ENCODE assay signal across 8 mouse cellular contexts in the genomic region with DNA sequence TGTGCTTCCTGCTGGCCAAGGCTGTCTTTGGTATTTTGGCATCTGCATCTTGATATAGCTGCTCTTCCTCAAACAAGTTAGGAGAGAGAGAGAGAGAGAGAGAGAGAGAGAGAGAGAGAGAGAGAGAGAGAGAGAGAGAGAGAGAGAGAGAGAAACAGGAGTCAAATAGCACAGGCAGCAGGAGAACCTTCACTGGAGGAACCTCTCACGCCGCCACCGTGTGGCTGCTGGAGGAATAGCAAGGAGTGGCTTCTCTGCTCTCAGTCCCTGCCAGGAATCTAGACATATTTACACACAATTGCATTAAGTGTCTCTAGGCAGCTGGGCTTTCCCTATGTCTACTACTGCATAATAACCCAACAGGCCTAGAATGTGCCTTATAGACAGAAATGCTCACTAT. TPM values are rescaled to one million over a fixed set of nuclear protein-coding genes. Genes with fewer than 3 reads are reported as not detected.
DNase-seq lines count a peak whose midpoint lies in the region; ATAC-seq lines count a peak whose summit lies in the region.
"Not testable (repeated sequence)": the region's sequence is repeated elsewhere in the genome, so short reads cannot be mapped to it uniquely, and the experiment has no call there.
"Had no signal": no experiment of that assay in that cellular context is flagged by ENCODE, and none has a peak within 500 bp of the region (broad histone marks: within the 10 kb centered on the region; RNA-seq: fewer than 3 reads in every experiment).

No protein-coding gene starts in this region.

- intact Hi-C loops in left cerebral cortex, postnatal 36 days (cut with DNase I), result not testable (repeated sequence)

- H3K9ac ChIP-seq in intestine, embryonic 16.5 days (ENCODE audit: low read depth, low read length); midbrain, embryonic 13.5 days (replicated peaks): not testable (repeated sequence)

- not testable (repeated sequence) for H3K9me3 ChIP-seq in intestine, embryonic 16.5 days (ENCODE audit: control insufficient read depth, low read length); midbrain, embryonic 13.5 days

- DNase-seq in ZHBTc4 (ENCODE audit: low read depth, low spot score), result peak; percentile 62
- DNase-seq in cerebellum, postnatal 14 days, result peak; percentile 83 to 87
- DNase-seq in frontal cortex, postnatal 36 days (ENCODE audit: low spot score in 2 of 2), result peak; percentile 49 to 63
- DNase-seq in left cerebral cortex, postnatal 36 days (ENCODE audit: low spot score in 2 of 2), result peak; percentile 40 to 45
- DNase-seq in skeletal muscle tissue, adult 2 months (ENCODE audit: low read depth, low spot score), result peak; percentile 17

- H3K36me3 ChIP-seq in intestine, embryonic 16.5 days (ENCODE audit: control insufficient read depth, insufficient read depth, low read length); midbrain, embryonic 13.5 days: not testable (repeated sequence)

- not testable (repeated sequence) for H3K4me2 ChIP-seq in intestine, embryonic 16.5 days (ENCODE audit: low read depth, low read length); midbrain, embryonic 13.5 days (replicated peaks)

- ATAC-seq in intestine, embryonic 16.5 days, result peak; percentile 42
- peak; percentile 45; the same call in 1 of the 2 replicates for ATAC-seq in midbrain, embryonic 13.5 days

- H3K27ac ChIP-seq in intestine, embryonic 16.5 days (ENCODE audit: low read length); midbrain, embryonic 13.5 days: not testable (repeated sequence)

- not testable (repeated sequence) for H3K4me3 ChIP-seq in intestine, embryonic 16.5 days (ENCODE audit: low read length); midbrain, embryonic 13.5 days (replicated peaks)

- not testable (repeated sequence) for H3K4me1 ChIP-seq in intestine, embryonic 16.5 days (ENCODE audit: control insufficient read depth, insufficient read depth, low read length); midbrain, embryonic 13.5 days (replicated peaks)

- H3K27me3 ChIP-seq in intestine, embryonic 16.5 days (replicated peaks; ENCODE audit: control insufficient read depth, insufficient read depth, low read length), result not testable (repeated sequence)
- peaks cover 15% of the 10 kb centered on the region for H3K27me3 ChIP-seq in midbrain, embryonic 13.5 days

- 0% methylated on average over 3 of the region's 3 CpGs for WGBS in intestine, embryonic 16.5 days
- WGBS in midbrain, embryonic 13.5 days, result 2% methylated on average over 3 of the region's 3 CpGs

RNA-seq across cellular contexts. Expression of a gene that starts 4.0 kb away (rescaled TPM):
- polyA plus RNA-seq in intestine, embryonic 16.5 days (2015; fragmentation: Nextera tagmentation; extraction: Ambion mirVana), result not detected in 2 replicates
- not detected for total RNA-seq in left cerebral cortex, postnatal 36 days (2021)
- not detected in 2 replicates for polyA plus RNA-seq in midbrain, embryonic 13.5 days (2015; fragmentation: Nextera tagmentation; extraction: Ambion mirVana)
- polyA plus RNA-seq: frontal cortex, adult 2 months had no signal

RNA-seq across cellular contexts. Expression of a gene that starts 18.7 kb away (rescaled TPM):
- not detected in 2 replicates for polyA plus RNA-seq in intestine, embryonic 16.5 days (2015; fragmentation: Nextera tagmentation; extraction: Ambion mirVana)
- total RNA-seq in left cerebral cortex, postnatal 36 days (2021), result not detected
- polyA plus RNA-seq in midbrain, embryonic 13.5 days (2015; fragmentation: Nextera tagmentation; extraction: Ambion mirVana), result not detected in 2 replicates
- polyA plus RNA-seq: frontal cortex, adult 2 months had no signal

RNA-seq across cellular contexts. Expression of a gene that starts 20.0 kb away (rescaled TPM):
- not detected in 2 replicates for polyA plus RNA-seq in intestine, embryonic 16.5 days (2015; fragmentation: Nextera tagmentation; extraction: Ambion mirVana)
- total RNA-seq in left cerebral cortex, postnatal 36 days (2021), result not detected
- not detected in 2 replicates for polyA plus RNA-seq in midbrain, embryonic 13.5 days (2015; fragmentation: Nextera tagmentation; extraction: Ambion mirVana)
- polyA plus RNA-seq: frontal cortex, adult 2 months had no signal

RNA-seq across cellular contexts. Expression of a gene that starts 25.2 kb away (rescaled TPM):
- not detected in 2 replicates for polyA plus RNA-seq in intestine, embryonic 16.5 days (2015; fragmentation: Nextera tagmentation; extraction: Ambion mirVana)
- total RNA-seq in left cerebral cortex, postnatal 36 days (2021), result not detected
- not detected in 2 replicates for polyA plus RNA-seq in midbrain, embryonic 13.5 days (2015; fragmentation: Nextera tagmentation; extraction: Ambion mirVana)
- polyA plus RNA-seq: frontal cortex, adult 2 months had no signal

RNA-seq across cellular contexts. Expression of a gene that starts 37.3 kb away (rescaled TPM):
- not detected in 2 replicates for polyA plus RNA-seq in intestine, embryonic 16.5 days (2015; fragmentation: Nextera tagmentation; extraction: Ambion mirVana)
- total RNA-seq in left cerebral cortex, postnatal 36 days (2021), result not detected
- polyA plus RNA-seq in midbrain, embryonic 13.5 days (2015; fragmentation: Nextera tagmentation; extraction: Ambion mirVana), result not detected in 2 replicates
- polyA plus RNA-seq: frontal cortex, adult 2 months had no signal

Comparison
In these comparisons a context has a peak if more than half of its experiments do, and no peak if none do; other contexts are left out.
1. DNase-seq: peak in every context shown above with its lines; median percentile 85 in cerebellum, postnatal 14 days; 62 in ZHBTc4; 56 in frontal cortex, postnatal 36 days; 42 in left cerebral cortex, postnatal 36 days; 17 in skeletal muscle tissue, adult 2 months.